Mouse (Mus musculus) heart, embryonic 13.5 days (tissue): ENCODE results near the gene Zdhhc18. TPM values are rescaled to one million over a fixed set of nuclear protein-coding genes. Genes with fewer than 3 reads are reported as not detected.

ENCODE experiments used
- ATAC-seq: fragments of 200-750 bp; cut with Nextera tagmentation; 2 replicates; pipeline ENCODE4 v1.8.0; 2017; ENCODE audit warnings: moderate TSS enrichment; ENCODE audit not compliant: insufficient number of reproducible peaks, low FRiP score, low TSS enrichment; ENCODE audit errors: extremely low read depth
- H3K27ac ChIP-seq: fragments of 300-500 bp; sonication (generic); replicated peaks from 2 replicates; pipeline ENCODE4 v1.5.1; 2015; ENCODE audit warnings: moderate library complexity, mild to moderate bottlenecking, inconsistent platforms
- H3K27me3 ChIP-seq: fragments of 300-500 bp; sonication (generic); replicated peaks from 2 replicates; pipeline ENCODE4 v1.6.1; 2015; ENCODE audit warnings: mild to moderate bottlenecking, inconsistent platforms
- H3K36me3 ChIP-seq: fragments of 300-500 bp; sonication (generic); 2 replicates; pipeline ENCODE4 v1.6.1; 2015; ENCODE audit warnings: mild to moderate bottlenecking, inconsistent platforms
- H3K4me1 ChIP-seq: fragments of 300-500 bp; sonication (generic); 2 replicates; pipeline ENCODE4 v1.6.1; 2015; ENCODE audit warnings: inconsistent platforms
- H3K4me2 ChIP-seq: fragments of 300-500 bp; sonication (generic); 2 replicates; pipeline ENCODE4 v1.6.1; 2015; ENCODE audit warnings: inconsistent platforms, mild to moderate bottlenecking, moderate library complexity
- H3K4me3 ChIP-seq: fragments of 300-500 bp; sonication (generic); 2 replicates; pipeline ENCODE4 v1.5.1; 2015; ENCODE audit warnings: moderate library complexity, mild to moderate bottlenecking, inconsistent platforms
- H3K9ac ChIP-seq: fragments of 300-500 bp; sonication (generic); 2 replicates; pipeline ENCODE4 v1.6.1; 2015; ENCODE audit warnings: inconsistent platforms, mild to moderate bottlenecking, moderate library complexity
- H3K9me3 ChIP-seq: fragments of 300-500 bp; sonication (generic); 2 replicates; pipeline ENCODE4 v1.6.1; 2016; ENCODE audit warnings: inconsistent platforms
- WGBS: fragments of 180-500 bp; shearing (Covaris S2); methylation state at CpG from one replicate; pipeline ENCODE4 v1.1.7; 2015; ENCODE audit warnings: mixed read lengths; 5-methylcytosine and 5-hydroxymethylcytosine counted together
- polyA plus RNA-seq: library from polyadenylated mRNA; unstranded; fragments of >200 nt; fragmentation: Nextera tagmentation; extraction: Ambion mirVana; gene quantifications from 2 replicates; pipeline ENCODE4 v1.2.1, GENCODE M21; 2015

The Zdhhc18 gene
- 1.5 and 1.6 TPM in 2 replicates for polyA plus RNA-seq

GRCm38 (mm10) chr4:133649989-133650699 is at the start of gene Zdhhc18:
Gene Zdhhc18 (minus strand): TSS chr4:133650154.
- Histone ChIP-seq H3K9me3 (no peaks in the 10 kb centered on the region; the same call in 1 of the 2 replicates), H3K27ac (no peak within 1 kb of the TSS; the same call in 1 of the 2 replicates), H3K36me3 (no peaks in the 10 kb centered on the region), H3K4me1 (peaks cover 4% of the 10 kb centered on the region), H3K9ac (peak within 1 kb of the TSS; percentile 63; the same call in 1 of the 2 replicates), H3K4me2 (peak within 1 kb of the TSS; percentile 57), H3K4me3 (peak within 1 kb of the TSS; percentile 40), H3K27me3 (no peaks in the 10 kb centered on the region; the same call in 1 of the 2 replicates)
- WGBS = 34% methylated on average over 7 of the region's 7 CpGs
- no peak for ATAC-seq

- no peak overlapping the region for H3K4me3 ChIP-seq
- H3K36me3 ChIP-seq = peaks cover 95% of the 10 kb centered on the region
- H3K4me2 ChIP-seq = no peak overlapping the region
- H3K4me1 ChIP-seq = peaks cover 34% of the 10 kb centered on the region
- ATAC-seq = no peak
- 72% methylated on average over 3 of the region's 3 CpGs for WGBS
- H3K9ac ChIP-seq = no peak overlapping the region
- no peaks in the 10 kb centered on the region for H3K27me3 ChIP-seq
- H3K27ac ChIP-seq = no peak overlapping the region
- no peaks in the 10 kb centered on the region for H3K9me3 ChIP-seq
Observed at GRCm38 (mm10) chr4:133695363-133695762, 45.4 kb upstream of the Zdhhc18 start.

GRCm38 (mm10) chr4:133690252-133690651 is 40.3 kb upstream of the Zdhhc18 start:
- 26% methylated on average over 5 of the region's 5 CpGs for WGBS
- H3K27ac ChIP-seq = peak overlapping the region; percentile 56
- no peak for ATAC-seq
- H3K9me3 ChIP-seq = no peaks in the 10 kb centered on the region
- peaks cover 47% of the 10 kb centered on the region for H3K4me1 ChIP-seq
- no peak overlapping the region for H3K4me2 ChIP-seq
- H3K9ac ChIP-seq = peak overlapping the region; percentile 33; the same call in 1 of the 2 replicates
- peaks cover 100% of the 10 kb centered on the region for H3K36me3 ChIP-seq
- H3K27me3 ChIP-seq = no peaks in the 10 kb centered on the region
- no peak overlapping the region for H3K4me3 ChIP-seq

GRCm38 (mm10) chr4:133688417-133689067 is 38.6 kb upstream of the Zdhhc18 start:
- no peak overlapping the region for H3K4me2 ChIP-seq
- H3K9ac ChIP-seq = 0 out of 2 replicates have a peak overlapping the region, but pooled peaks have one; percentile 1
- H3K4me3 ChIP-seq = no peak overlapping the region
- 32% methylated on average over 7 of the region's 7 CpGs for WGBS
- no peaks in the 10 kb centered on the region for H3K27me3 ChIP-seq
- no peaks in the 10 kb centered on the region for H3K9me3 ChIP-seq
- peak overlapping the region; percentile 40 for H3K27ac ChIP-seq
- no peak; the same call in 1 of the 2 replicates for ATAC-seq
- H3K36me3 ChIP-seq = peaks cover 100% of the 10 kb centered on the region
- H3K4me1 ChIP-seq = peaks cover 47% of the 10 kb centered on the region

GRCm38 (mm10) chr4:133687126-133687525 is 37.2 kb upstream of the Zdhhc18 start:
- no peak for ATAC-seq
- 82% methylated on average over 5 of the region's 5 CpGs for WGBS
- H3K27ac ChIP-seq = no peak overlapping the region
- H3K9ac ChIP-seq = no peak overlapping the region
- H3K4me2 ChIP-seq = no peak overlapping the region
- H3K4me3 ChIP-seq = no peak overlapping the region
- peaks cover 52% of the 10 kb centered on the region for H3K4me1 ChIP-seq
- H3K36me3 ChIP-seq = peaks cover 100% of the 10 kb centered on the region
- no peaks in the 10 kb centered on the region for H3K27me3 ChIP-seq
- H3K9me3 ChIP-seq = no peaks in the 10 kb centered on the region

GRCm38 (mm10) chr4:133686512-133686911 is 36.6 kb upstream of the Zdhhc18 start:
- no peaks in the 10 kb centered on the region for H3K9me3 ChIP-seq
- 87% methylated on average over 11 of the region's 11 CpGs for WGBS

GRCm38 (mm10) chr4:133680206-133680786 is 30.3 kb upstream of the Zdhhc18 start:
- Histone ChIP-seq H3K4me2 (no peak overlapping the region), H3K4me1 (peaks cover 45% of the 10 kb centered on the region), H3K27me3 (no peaks in the 10 kb centered on the region), H3K9me3 (no peaks in the 10 kb centered on the region), H3K36me3 (peaks cover 69% of the 10 kb centered on the region), H3K27ac (no peak overlapping the region), H3K9ac (no peak overlapping the region), H3K4me3 (no peak overlapping the region)
- WGBS = 82% methylated on average over 14 of the region's 14 CpGs
- ATAC-seq = no peak

More at GRCm38 (mm10) chr4:133686512-133686911, 36.6 kb upstream of the Zdhhc18 start:
- Histone ChIP-seq H3K36me3 (peaks cover 100% of the 10 kb centered on the region), H3K9ac (no peak overlapping the region), H3K4me1 (peaks cover 53% of the 10 kb centered on the region), H3K4me3 (no peak overlapping the region), H3K27me3 (no peaks in the 10 kb centered on the region), H3K27ac (no peak overlapping the region), H3K4me2 (no peak overlapping the region)
- ATAC-seq = no peak

- Histone ChIP-seq H3K27me3 (no peaks in the 10 kb centered on the region), H3K4me3 (no peak overlapping the region), H3K4me1 (peaks cover 52% of the 10 kb centered on the region), H3K9me3 (no peaks in the 10 kb centered on the region), H3K9ac (no peak overlapping the region), H3K27ac (no peak overlapping the region), H3K36me3 (peaks cover 62% of the 10 kb centered on the region), H3K4me2 (no peak overlapping the region)
- WGBS = 86% methylated on average over 7 of the region's 7 CpGs
- ATAC-seq = no peak
Observed at GRCm38 (mm10) chr4:133679629-133680028, 29.7 kb upstream of the Zdhhc18 start.

- no peaks in the 10 kb centered on the region for H3K9me3 ChIP-seq
- ATAC-seq = no peak
- no peak overlapping the region for H3K9ac ChIP-seq
- H3K27me3 ChIP-seq = no peaks in the 10 kb centered on the region
- no peak overlapping the region for H3K4me3 ChIP-seq
- peaks cover 39% of the 10 kb centered on the region for H3K36me3 ChIP-seq
- no peak overlapping the region for H3K4me2 ChIP-seq
- no peak overlapping the region for H3K27ac ChIP-seq
- 67% methylated on average over 7 of the region's 7 CpGs for WGBS
- peaks cover 63% of the 10 kb centered on the region for H3K4me1 ChIP-seq
Observed at GRCm38 (mm10) chr4:133677266-133677665, 27.3 kb upstream of the Zdhhc18 start.

GRCm38 (mm10) chr4:133676189-133676588 is 26.2 kb upstream of the Zdhhc18 start:
- 13% methylated on average over 3 of the region's 3 CpGs for WGBS
- no peaks in the 10 kb centered on the region for H3K27me3 ChIP-seq
- ATAC-seq = no peak
- H3K4me3 ChIP-seq = 0 out of 2 replicates have a peak overlapping the region, but pooled peaks have one; percentile 2
- peak overlapping the region; percentile 100 for H3K27ac ChIP-seq
- peaks cover 28% of the 10 kb centered on the region for H3K36me3 ChIP-seq
- H3K4me2 ChIP-seq = peak overlapping the region; percentile 53
- peak overlapping the region; percentile 42 for H3K9ac ChIP-seq
- H3K9me3 ChIP-seq = no peaks in the 10 kb centered on the region
- peaks cover 58% of the 10 kb centered on the region for H3K4me1 ChIP-seq

GRCm38 (mm10) chr4:133675594-133676016 is 25.7 kb upstream of the Zdhhc18 start:
- H3K4me1 ChIP-seq = peaks cover 57% of the 10 kb centered on the region
- H3K27me3 ChIP-seq = no peaks in the 10 kb centered on the region
- peak overlapping the region; percentile 53 for H3K4me2 ChIP-seq
- peak overlapping the region; percentile 100 for H3K27ac ChIP-seq
- H3K9me3 ChIP-seq = no peaks in the 10 kb centered on the region
- WGBS = 7% methylated on average over 5 of the region's 5 CpGs
- 0 out of 2 replicates have a peak overlapping the region, but pooled peaks have one; percentile 2 for H3K4me3 ChIP-seq
- H3K36me3 ChIP-seq = peaks cover 22% of the 10 kb centered on the region
- peak overlapping the region; percentile 42; the same call in 1 of the 2 replicates for H3K9ac ChIP-seq
- ATAC-seq = no peak
